Mouse (Mus musculus): ENCODE data around the gene Mgst2. TPM values are rescaled to one million over a fixed set of nuclear protein-coding genes. Genes with fewer than 3 reads are reported as not detected.

Mgst2 gene
- 100 to 1,000 TPM; 175 to 223 TPM for polyA plus RNA-seq (2017; shearing (Covaris generic))

GRCm38 (mm10) chr3:51660060-51660459 lies at the start of gene Mgst2:
Gene Mgst2, plus strand, starts transcription at chr3:51660360.
- ATAC-seq = no peak

GRCm38 (mm10) chr3:51611972-51612371 lies 48.2 kb upstream of the Mgst2 start:
- no peak for ATAC-seq

GRCm38 (mm10) chr3:51612398-51613356 lies 47.5 kb upstream of the Mgst2 start:
- no peak for ATAC-seq

GRCm38 (mm10) chr3:51614278-51614677 lies 45.9 kb upstream of the Mgst2 start:
- no peak for ATAC-seq

- ATAC-seq = no peak
These were observed 36.2 kb upstream of the Mgst2 start for GRCm38 (mm10) chr3:51623956-51624355.

GRCm38 (mm10) chr3:51627741-51628140 lies 32.4 kb upstream of the Mgst2 start:
- no peak for ATAC-seq

GRCm38 (mm10) chr3:51628977-51629376 lies 31.2 kb upstream of the Mgst2 start:
- ATAC-seq = no peak

GRCm38 (mm10) chr3:51630746-51631145 lies 29.4 kb upstream of the Mgst2 start:
- no peak for ATAC-seq

GRCm38 (mm10) chr3:51631971-51632370 lies 28.2 kb upstream of the Mgst2 start:
- no peak for ATAC-seq

- ATAC-seq = no peak
These were observed 25.7 kb upstream of the Mgst2 start for GRCm38 (mm10) chr3:51634451-51634850.

GRCm38 (mm10) chr3:51635960-51636359 lies 24.2 kb upstream of the Mgst2 start:
- ATAC-seq = no peak

GRCm38 (mm10) chr3:51636700-51637099 lies 23.5 kb upstream of the Mgst2 start:
- ATAC-seq = peak; percentile 80

GRCm38 (mm10) chr3:51637326-51637725 lies 22.8 kb upstream of the Mgst2 start:
- ATAC-seq = peak; percentile 37

- ATAC-seq = no peak
These were observed 21.9 kb upstream of the Mgst2 start for GRCm38 (mm10) chr3:51638260-51638659.

GRCm38 (mm10) chr3:51645484-51645883 lies 14.7 kb upstream of the Mgst2 start:
- no peak for ATAC-seq

- ATAC-seq = no peak
These were observed 13.9 kb upstream of the Mgst2 start for GRCm38 (mm10) chr3:51646301-51646700.

GRCm38 (mm10) chr3:51647356-51647755 lies 12.8 kb upstream of the Mgst2 start:
- no peak for ATAC-seq

GRCm38 (mm10) chr3:51648037-51648664 lies 12.0 kb upstream of the Mgst2 start:
- ATAC-seq = peak; percentile 67

- ATAC-seq = no peak
These were observed 10.7 kb upstream of the Mgst2 start for GRCm38 (mm10) chr3:51649426-51649825.

GRCm38 (mm10) chr3:51649986-51650385 lies 10.2 kb upstream of the Mgst2 start:
- no peak for ATAC-seq

GRCm38 (mm10) chr3:51651149-51651548 lies 9.0 kb upstream of the Mgst2 start:
- ATAC-seq = no peak

- peak; percentile 68 for ATAC-seq
These were observed 7.9 kb upstream of the Mgst2 start for GRCm38 (mm10) chr3:51652292-51652691.

GRCm38 (mm10) chr3:51652701-51653100 lies 7.5 kb upstream of the Mgst2 start:
- peak; percentile 33 for ATAC-seq

Measured in CD4-positive, CD25-positive, alpha-beta regulatory T cell, adult 4 months (primary cell).